Mouse (Mus musculus) cerebellum, adult 11-12 months (tissue): ENCODE data around the gene Rpl28.
"Not testable (repeated sequence)": the region's sequence is repeated elsewhere in the genome, so short reads cannot be mapped to it uniquely, and the experiment has no call there.

Source experiments
- DNase-seq: peaks from one replicate; pipeline ENCODE4 v3.0.0; 2022

Rpl28 gene

DNA sequence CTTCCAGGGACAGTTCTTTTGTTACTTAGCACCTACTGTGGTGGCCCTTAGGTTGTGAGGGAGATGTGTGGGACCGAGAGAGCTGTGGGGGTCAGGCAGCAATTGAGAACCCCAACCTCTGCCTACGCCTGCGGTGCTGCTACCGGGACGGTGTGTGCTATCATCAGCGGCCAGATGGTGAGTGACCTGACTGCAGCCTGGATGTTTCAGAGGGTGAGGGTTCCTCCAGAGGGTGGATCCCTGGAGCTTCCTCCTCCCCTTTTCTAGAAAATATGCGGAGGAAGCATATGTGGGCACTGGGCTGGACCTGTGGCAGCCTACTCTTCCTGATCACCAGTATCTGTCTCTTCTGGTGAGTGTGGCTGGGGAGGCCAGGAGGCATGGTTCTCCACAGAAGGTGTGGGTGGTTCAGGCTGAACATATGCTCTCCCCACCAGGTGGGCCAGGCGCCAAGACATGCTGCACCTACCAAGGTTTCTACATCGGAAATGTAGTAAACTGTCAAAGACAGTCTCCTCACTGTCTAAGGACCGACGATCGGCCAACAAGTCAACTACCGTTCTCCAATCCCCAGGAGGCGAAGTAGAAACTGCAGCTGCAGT lies 8.9 kb upstream of the Rpl28 start:
- peak; percentile 84 for DNase-seq

GRCm38 (mm10) chr7:4788499-4789435 lies 3.9 kb upstream of the Rpl28 start:
- DNase-seq = peak; percentile 63

GRCm38 (mm10) chr7:4789436-4789935 lies 3.2 kb upstream of the Rpl28 start, which contains the start of gene Tmem238:
TSS of gene Tmem238 (minus strand) at chr7:4789656.
- peak; percentile 81 for DNase-seq

- peak; percentile 42 for DNase-seq
Observed at GRCm38 (mm10) chr7:4793248-4793647, 574 bp downstream of the Rpl28 start.

- DNase-seq = no peak
Observed at GRCm38 (mm10) chr7:4793674-4794073, 1.0 kb downstream of the Rpl28 start.

GRCm38 (mm10) chr7:4794631-4795168 lies 2.0 kb downstream of the Rpl28 start:
- no peak for DNase-seq

DNA sequence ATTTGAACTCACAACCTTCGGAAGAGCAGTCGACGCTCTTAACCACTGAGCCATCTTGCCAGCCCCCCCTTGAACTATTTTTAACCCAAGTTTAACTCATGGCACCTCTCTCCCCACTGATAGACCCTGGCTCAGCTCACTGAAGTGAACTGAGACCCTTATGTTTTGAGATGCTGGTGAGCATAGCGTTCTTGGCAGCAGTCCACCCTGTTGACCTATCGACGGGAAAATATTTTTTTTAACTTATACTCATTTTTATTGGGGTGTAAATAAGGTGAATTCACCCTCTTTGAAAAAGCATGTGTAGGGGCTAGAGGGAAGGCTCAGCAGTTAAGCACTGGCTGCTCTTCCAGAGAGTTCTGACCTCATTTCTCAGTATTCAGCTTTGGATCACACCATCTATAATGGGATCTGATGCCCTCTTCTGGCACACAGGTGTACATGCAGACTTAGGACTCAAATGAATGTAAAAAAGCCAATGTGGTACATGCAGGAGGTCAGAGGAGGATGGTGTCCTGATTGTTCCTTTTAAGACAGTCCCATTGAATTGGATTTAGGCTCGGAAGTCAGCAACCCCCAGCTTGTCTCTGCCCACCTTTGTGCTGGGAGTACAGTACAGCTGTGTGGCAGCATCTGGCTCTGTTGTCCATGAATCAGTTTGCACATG lies 3.2 kb downstream of the Rpl28 start:
- peak; percentile 34 for DNase-seq

GRCm38 (mm10) chr7:4802247-4802646 lies 9.6 kb downstream of the Rpl28 start:
- no peak for DNase-seq

DNA sequence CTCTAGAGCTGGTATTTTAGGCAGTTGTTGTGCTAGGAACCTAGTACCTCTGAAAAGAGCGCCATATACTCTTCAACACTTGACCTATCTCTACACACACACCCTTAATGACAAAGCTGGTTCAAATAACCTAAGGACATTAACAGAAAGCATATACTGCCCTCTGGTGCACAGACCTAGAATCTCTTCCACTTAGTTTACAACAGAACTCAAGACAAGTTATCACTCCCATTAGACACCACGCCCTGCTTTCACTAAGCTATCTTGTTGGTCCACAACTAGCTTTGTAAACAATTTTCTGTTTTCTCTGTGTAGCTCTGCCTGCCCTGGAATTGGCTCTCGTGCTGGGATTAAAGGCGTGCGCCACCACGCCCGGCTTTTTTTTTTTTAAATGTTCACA lies 14.0 kb downstream of the Rpl28 start:
- no peak for DNase-seq

GRCm38 (mm10) chr7:4811131-4811530 lies 18.5 kb downstream of the Rpl28 start:
- DNase-seq = peak; percentile 34

GRCm38 (mm10) chr7:4811842-4812302 lies 19.2 kb downstream of the Rpl28 start:
- DNase-seq = peak; percentile 76

GRCm38 (mm10) chr7:4812303-4813104 lies 19.8 kb downstream of the Rpl28 start, which contains the start of gene Ube2s:
TSS of gene Ube2s (minus strand) at chr7:4812590.
- peak; percentile 99 for DNase-seq

- peak; percentile 51 for DNase-seq
Observed at GRCm38 (mm10) chr7:4813105-4813791, 20.6 kb downstream of the Rpl28 start.

DNA sequence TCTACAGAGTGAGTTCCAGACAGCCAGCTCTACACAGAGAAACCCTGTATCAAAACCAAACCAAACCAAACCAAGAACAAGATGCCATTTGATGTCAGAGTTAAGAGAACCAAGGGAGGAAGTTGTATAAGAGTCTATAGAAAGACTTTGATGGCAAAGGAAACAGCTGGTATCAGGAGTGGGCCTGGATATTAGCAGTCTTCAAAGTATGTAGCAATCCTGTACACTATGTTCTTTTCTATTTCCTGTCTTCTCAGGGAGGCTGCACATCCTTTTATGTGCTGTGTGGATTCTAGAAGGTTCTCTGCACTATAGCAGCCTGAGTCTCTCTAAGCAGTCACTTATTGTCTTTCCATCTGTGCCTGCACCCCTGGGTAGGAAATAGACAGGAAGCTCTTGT lies 23.9 kb downstream of the Rpl28 start:
- DNase-seq = no peak

DNA sequence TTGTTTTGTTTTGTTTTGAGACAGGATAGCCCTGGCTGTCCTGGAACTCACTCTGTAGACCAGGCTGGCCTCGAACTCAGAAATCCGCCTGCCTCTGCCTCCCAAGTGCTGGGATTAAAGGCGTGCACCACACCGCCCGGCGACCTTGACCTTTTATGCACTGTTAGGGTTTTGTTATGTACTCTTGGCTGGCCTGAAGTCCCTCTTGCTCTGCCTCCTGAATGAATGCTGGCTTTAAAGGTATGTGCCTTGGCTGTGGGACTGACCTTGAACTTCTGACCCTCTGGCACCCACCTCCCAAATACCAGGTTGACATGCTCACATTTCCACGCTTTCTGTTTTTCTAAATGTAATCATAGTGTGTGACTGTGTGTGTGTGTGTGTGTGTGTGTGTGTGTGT lies 28.3 kb downstream of the Rpl28 start:
- DNase-seq = not testable (repeated sequence)

DNA sequence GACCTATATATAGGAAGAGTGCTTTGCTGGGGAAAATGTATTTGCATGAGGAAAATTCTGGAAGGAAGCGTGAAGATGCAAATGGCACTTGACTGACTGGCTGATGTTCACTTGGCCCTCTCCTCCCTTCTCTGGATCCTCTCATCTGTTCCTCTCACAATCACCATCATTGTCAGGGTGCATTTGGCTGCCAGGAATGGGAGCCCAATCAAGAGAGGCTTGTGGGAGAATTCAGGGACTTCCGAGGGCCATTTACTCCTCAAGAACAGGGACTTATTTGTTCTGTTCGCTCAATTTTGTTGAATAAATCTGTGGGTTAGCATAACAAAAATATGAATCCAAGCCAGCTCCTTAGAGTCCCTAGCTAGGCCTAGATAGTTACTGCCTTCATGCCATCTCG lies 29.0 kb downstream of the Rpl28 start:
- no peak for DNase-seq

GRCm38 (mm10) chr7:4822162-4822907 lies 29.7 kb downstream of the Rpl28 start:
- no peak for DNase-seq

GRCm38 (mm10) chr7:4825365-4825764 lies 32.7 kb downstream of the Rpl28 start:
- DNase-seq = no peak

DNA sequence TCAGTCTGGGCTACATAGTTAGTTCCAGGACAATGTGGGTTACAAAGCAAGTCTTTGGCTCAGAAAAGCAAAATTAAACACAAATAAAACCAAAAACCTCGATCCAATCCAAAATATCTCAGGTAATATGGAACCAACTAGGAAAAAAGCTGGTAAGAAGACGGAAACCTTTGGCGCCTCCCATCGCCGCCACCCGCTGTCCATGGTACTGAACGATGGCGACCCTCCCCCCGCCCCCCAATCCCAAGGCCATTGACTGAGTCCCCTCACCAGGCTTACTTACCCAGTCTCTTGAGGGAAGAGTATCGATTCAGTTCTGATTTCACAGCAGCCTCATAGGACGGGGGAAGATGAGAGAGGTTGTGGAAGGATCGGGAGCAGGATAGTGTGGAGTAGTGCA lies 37.8 kb downstream of the Rpl28 start:
- no peak for DNase-seq

- DNase-seq = no peak
Observed at GRCm38 (mm10) chr7:4835631-4836327, 43.1 kb downstream of the Rpl28 start.
